Mouse (Mus musculus) hindbrain, embryonic 14.5 days (tissue): Measurements from ENCODE around the gene Ackr2. TPM values are rescaled to one million over a fixed set of nuclear protein-coding genes. Genes with fewer than 3 reads are reported as not detected.

Experiments used
- ATAC-seq: fragments of 200-750 bp; cut with Nextera tagmentation; 2 replicates; pipeline ENCODE4 v1.8.0; 2017; ENCODE audit warnings: moderate number of reproducible peaks, mild to moderate bottlenecking, moderate TSS enrichment, moderate library complexity; ENCODE audit not compliant: low FRiP score
- DNase-seq: peaks from one replicate; pipeline ENCODE4 v3.0.0-alpha.2; 2015; ENCODE audit warnings: low spot score
- H3K27ac ChIP-seq: fragments of 300-500 bp; sonication (generic); 2 replicates; pipeline ENCODE4 v1.5.1; 2014; ENCODE audit warnings: mild to moderate bottlenecking, moderate library complexity
- H3K27me3 ChIP-seq: fragments of 300-500 bp; sonication (generic); 2 replicates; pipeline ENCODE4 v1.6.1; 2014; ENCODE audit warnings: mild to moderate bottlenecking, low read length, mixed read lengths; ENCODE audit not compliant: control insufficient read depth, insufficient read depth
- H3K36me3 ChIP-seq: fragments of 300-500 bp; sonication (generic); replicated peaks from 2 replicates; pipeline ENCODE4 v1.6.1; 2014; ENCODE audit not compliant: control insufficient read depth, insufficient read depth
- H3K4me1 ChIP-seq: fragments of 300-500 bp; sonication (generic); replicated peaks from 2 replicates; pipeline ENCODE4 v1.6.1; 2014; ENCODE audit warnings: antibody characterized with exemption, low read length, mixed read lengths; ENCODE audit not compliant: control insufficient read depth, insufficient read depth
- H3K4me2 ChIP-seq: fragments of 300-500 bp; sonication (generic); replicated peaks from 2 replicates; pipeline ENCODE4 v1.6.1; 2014; ENCODE audit warnings: mild to moderate bottlenecking, moderate library complexity
- H3K4me3 ChIP-seq: fragments of 300-500 bp; sonication (generic); replicated peaks from 2 replicates; pipeline ENCODE4 v1.5.1; 2014; ENCODE audit warnings: mild to moderate bottlenecking, low read length
- H3K9ac ChIP-seq: fragments of 300-500 bp; sonication (generic); 2 replicates; pipeline ENCODE4 v1.6.1; 2014
- H3K9me3 ChIP-seq: fragments of 300-500 bp; sonication (generic); 2 replicates; pipeline ENCODE4 v1.6.1; 2016; ENCODE audit warnings: low read length; ENCODE audit not compliant: control insufficient read depth
- WGBS: fragments of 180-500 bp; shearing (Covaris S2); extraction: QIAGEN DNeasy Blood & Tissue Kit; methylation state at CpG from one replicate; pipeline ENCODE4 v1.1.7; 2014; 5-methylcytosine and 5-hydroxymethylcytosine counted together
- polyA plus RNA-seq: library from polyadenylated mRNA; unstranded; fragments of >200 nt; fragmentation: Nextera tagmentation; extraction: Ambion mirVana; gene quantifications from 2 replicates; pipeline ENCODE4 v1.2.1, GENCODE M21; 2014

Ackr2 gene
- polyA plus RNA-seq, 1 experiment from 2014 or later, result 2.4 TPM

DNA sequence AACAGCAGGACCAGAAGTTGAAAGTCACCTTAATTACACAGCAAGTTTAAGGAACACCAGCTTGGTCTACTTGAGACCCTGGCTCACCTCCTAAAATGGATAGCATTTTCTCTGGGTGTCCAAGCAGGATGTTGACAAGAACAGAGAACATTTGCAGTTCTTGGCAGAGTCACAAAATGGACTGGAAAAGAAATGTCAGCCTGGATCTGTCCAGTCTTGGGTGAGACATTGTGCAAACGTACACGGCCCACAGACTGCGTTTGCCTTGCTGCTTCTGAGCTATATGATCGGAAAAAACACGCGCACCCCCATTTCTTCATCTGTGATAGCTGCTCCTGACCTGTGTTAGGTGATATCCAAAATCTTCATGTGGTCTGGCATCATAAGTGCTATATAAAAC lies 30.5 kb upstream of the Ackr2 start:
- DNase-seq (no peak), ATAC-seq (no peak)
- Histone ChIP-seq H3K4me2 (no peak overlapping the region), H3K4me3 (no peak overlapping the region), H3K4me1 (peaks cover 6% of the 10 kb centered on the region), H3K9me3 (no peaks in the 10 kb centered on the region), H3K27me3 (no peaks in the 10 kb centered on the region), H3K9ac (no peak overlapping the region), H3K27ac (no peak overlapping the region), H3K36me3 (no peaks in the 10 kb centered on the region)
- WGBS, result 97% methylated on average over 6 of the region's 6 CpGs

DNA sequence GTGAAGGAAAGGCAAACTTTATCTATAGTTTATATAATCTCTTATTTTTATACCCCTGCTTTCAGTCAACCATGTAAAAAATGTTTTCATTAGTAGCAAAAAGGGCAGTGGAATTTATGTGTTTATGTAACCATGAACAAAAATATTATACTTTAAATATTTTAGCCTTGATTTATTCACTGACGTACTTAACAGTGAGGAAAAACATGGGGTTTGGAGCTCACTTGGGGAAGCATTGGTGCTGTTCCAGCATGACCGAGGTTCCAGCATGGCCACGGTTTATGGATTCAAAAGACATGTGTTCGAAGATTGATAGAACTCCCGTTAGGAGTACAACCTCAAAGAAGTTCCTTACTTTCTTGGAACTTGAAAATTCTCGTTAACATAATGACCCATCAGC lies 29.9 kb upstream of the Ackr2 start:
- no peaks in the 10 kb centered on the region for H3K36me3 ChIP-seq
- no peak overlapping the region for H3K4me3 ChIP-seq
- H3K27ac ChIP-seq, result no peak overlapping the region
- no peaks in the 10 kb centered on the region for H3K27me3 ChIP-seq
- no peaks in the 10 kb centered on the region for H3K9me3 ChIP-seq
- WGBS, result 89% methylated on average over 6 of the region's 6 CpGs
- no peak for ATAC-seq
- H3K9ac ChIP-seq, result no peak overlapping the region
- no peak overlapping the region for H3K4me2 ChIP-seq
- H3K4me1 ChIP-seq, result peaks cover 6% of the 10 kb centered on the region
- no peak for DNase-seq

DNA sequence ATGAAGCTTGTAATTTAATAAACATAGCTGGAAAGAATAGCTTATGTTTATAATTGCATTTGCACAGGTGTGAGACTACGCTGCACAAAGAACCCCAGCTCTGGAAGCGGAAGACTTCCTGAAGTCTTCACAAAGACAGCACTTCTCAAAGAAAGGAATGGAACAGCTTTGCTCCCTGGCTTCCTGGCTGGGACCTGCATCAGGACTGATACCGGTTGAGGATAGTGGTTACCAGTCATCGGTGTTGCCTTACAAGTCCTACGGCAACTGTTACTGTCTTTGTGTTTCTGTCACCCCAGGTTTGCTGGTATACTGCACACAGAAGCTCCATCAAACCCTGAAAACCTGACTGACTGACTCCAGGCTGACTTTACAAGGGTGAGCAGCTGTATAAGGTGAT lies 28.7 kb upstream of the Ackr2 start:
- H3K27me3 ChIP-seq, result no peaks in the 10 kb centered on the region
- DNase-seq (no peak), ATAC-seq (no peak)
- no peak overlapping the region for H3K4me2 ChIP-seq
- peaks cover 6% of the 10 kb centered on the region for H3K4me1 ChIP-seq
- WGBS, result 85% methylated on average over 5 of the region's 5 CpGs
- H3K27ac ChIP-seq, result no peak overlapping the region
- H3K4me3 ChIP-seq, result no peak overlapping the region
- H3K36me3 ChIP-seq, result no peaks in the 10 kb centered on the region
- no peak overlapping the region for H3K9ac ChIP-seq
- H3K9me3 ChIP-seq, result no peaks in the 10 kb centered on the region

DNA sequence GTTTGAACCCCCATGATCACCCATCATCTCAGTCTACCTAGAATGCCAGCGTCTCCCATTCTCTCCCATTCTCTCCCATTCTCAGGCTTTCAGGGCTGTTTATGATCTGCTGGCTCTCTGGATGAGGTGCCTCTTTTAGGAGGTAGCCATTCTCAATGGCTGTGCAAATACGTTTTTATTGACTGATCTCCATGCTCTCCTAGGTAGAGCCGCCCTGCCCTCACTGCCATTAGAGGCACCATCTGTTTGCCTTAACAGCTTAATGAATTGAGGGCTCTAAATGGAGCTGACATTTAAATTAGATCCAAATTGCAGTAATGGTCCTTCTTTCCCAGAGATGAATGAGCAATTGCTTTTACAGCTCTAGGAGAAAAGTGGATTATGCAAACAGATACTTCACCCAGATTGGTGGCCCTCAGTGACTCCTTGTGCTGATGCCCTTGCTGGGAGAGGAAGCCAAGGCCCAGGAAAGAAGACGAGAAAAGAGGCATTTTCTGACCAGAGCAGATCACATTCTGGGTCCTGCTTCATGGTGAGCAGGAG lies 28.1 kb upstream of the Ackr2 start:
- Histone ChIP-seq H3K27me3 (no peaks in the 10 kb centered on the region), H3K4me1 (peaks cover 6% of the 10 kb centered on the region), H3K27ac (peak overlapping the region; percentile 4; the same call in 1 of the 2 replicates), H3K4me3 (no peak overlapping the region), H3K9me3 (no peaks in the 10 kb centered on the region), H3K36me3 (no peaks in the 10 kb centered on the region), H3K4me2 (no peak overlapping the region), H3K9ac (no peak overlapping the region)
- 53% methylated on average over 4 of the region's 4 CpGs for WGBS
- no peak for DNase-seq
- ATAC-seq, result no peak

DNA sequence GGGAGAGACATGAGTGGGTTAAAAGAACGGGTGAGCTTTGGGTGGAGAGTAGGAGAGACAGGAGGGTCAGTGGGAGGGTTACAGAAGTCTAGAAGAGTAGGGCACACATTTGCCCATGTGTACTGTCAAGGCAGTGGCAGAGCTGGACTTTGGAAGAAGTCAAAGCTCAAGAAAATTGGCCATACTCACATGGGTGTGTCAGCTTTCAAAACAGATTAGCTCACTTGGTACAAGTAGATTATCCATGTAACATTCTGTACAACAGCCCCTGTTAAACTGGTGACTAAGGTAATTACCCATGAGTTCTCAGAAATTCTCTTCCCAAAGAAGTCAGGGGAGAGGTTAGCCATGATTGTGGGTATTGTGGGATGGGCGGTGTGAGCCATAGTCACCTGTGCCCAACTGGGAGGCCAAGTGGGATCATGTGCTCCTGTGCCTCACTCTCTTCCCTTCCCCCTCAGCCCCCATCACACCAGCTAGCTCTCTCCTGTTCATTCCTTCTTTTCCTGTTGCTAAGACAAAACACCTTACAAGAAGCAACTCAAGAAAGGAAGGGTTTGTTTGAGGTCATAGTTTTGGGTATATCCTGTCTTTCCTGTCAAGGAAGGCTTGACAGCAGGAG lies 26.0 kb upstream of the Ackr2 start:
- DNase-seq, result no peak
- 79% methylated on average over 2 of the region's 2 CpGs for WGBS

DNA sequence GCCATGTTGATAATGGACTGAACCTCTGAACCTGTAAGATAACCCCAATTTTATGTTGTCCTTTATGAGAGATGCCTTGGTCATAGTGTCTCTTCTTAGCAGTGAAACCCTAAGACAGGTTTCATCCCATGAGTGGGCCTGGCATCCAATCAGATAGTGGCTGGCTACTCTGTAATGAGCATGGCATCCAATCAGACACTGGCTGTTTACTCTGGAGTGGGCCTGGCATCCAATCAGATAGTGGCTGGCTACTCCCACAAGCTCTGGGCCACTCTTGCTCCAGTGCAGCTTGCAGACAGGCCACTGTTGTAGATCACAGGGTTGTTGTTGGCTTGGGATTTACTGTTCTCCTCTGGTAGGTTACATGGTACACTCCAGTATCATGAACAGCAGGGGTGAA lies 24.6 kb upstream of the Ackr2 start:
- no peak overlapping the region for H3K27ac ChIP-seq
- H3K27me3 ChIP-seq, result no peaks in the 10 kb centered on the region
- H3K4me1 ChIP-seq, result no peaks in the 10 kb centered on the region
- no peak overlapping the region for H3K4me2 ChIP-seq
- H3K4me3 ChIP-seq, result no peak overlapping the region
- DNase-seq (no peak), ATAC-seq (no peak)
- no peak overlapping the region for H3K9ac ChIP-seq
- no peaks in the 10 kb centered on the region for H3K9me3 ChIP-seq
- no peaks in the 10 kb centered on the region for H3K36me3 ChIP-seq

More for the DNA sequence above, 26.0 kb upstream of the Ackr2 start:
- Histone ChIP-seq H3K4me2 (no peak overlapping the region), H3K27me3 (no peaks in the 10 kb centered on the region), H3K4me1 (no peaks in the 10 kb centered on the region), H3K9ac (no peak overlapping the region), H3K36me3 (no peaks in the 10 kb centered on the region), H3K27ac (no peak overlapping the region), H3K4me3 (no peak overlapping the region), H3K9me3 (no peaks in the 10 kb centered on the region)
- ATAC-seq, result no peak

DNA sequence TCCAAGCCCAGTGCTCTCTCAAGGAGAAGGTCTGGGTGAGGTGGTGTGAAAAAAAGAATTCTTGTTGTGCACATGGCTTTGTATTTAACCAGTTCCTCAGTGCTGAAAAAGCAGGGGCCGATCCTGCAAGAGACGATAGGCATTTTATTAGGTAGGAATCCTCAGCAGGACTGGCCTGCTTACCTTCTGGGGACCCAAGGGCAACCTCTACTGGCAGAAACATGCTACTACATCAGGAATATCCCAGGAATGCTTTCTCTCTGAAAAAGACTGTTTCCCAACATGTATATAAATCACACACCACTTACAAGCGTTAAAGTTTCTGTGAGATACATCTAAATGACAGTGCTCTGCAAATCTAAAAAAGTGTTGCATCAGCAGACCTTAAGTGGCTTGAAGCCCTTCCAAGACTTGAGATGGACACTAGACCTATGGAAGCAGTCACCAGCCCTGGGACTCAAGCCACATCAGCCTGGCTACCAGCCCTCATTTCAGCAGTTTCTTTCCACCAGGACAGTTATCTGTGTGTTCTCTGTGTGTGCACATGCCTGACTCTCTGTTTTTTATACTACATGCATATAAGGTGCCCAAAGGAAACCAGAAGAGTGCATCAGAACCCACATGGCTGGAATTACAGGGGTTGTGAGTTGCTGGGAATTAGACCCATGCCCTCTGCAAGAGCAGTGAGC lies 21.0 kb upstream of the Ackr2 start:
- no peak for ATAC-seq
- H3K9ac ChIP-seq, result 0 out of 2 replicates have a peak overlapping the region, but pooled peaks have one; percentile 28
- no peak overlapping the region for H3K4me2 ChIP-seq
- H3K4me3 ChIP-seq, result no peak overlapping the region
- no peaks in the 10 kb centered on the region for H3K27me3 ChIP-seq
- no peaks in the 10 kb centered on the region for H3K36me3 ChIP-seq
- H3K4me1 ChIP-seq, result no peaks in the 10 kb centered on the region
- peak; percentile 80 for DNase-seq
- H3K27ac ChIP-seq, result no peak overlapping the region
- 18% methylated on average over 3 of the region's 3 CpGs for WGBS
- no peaks in the 10 kb centered on the region for H3K9me3 ChIP-seq

DNA sequence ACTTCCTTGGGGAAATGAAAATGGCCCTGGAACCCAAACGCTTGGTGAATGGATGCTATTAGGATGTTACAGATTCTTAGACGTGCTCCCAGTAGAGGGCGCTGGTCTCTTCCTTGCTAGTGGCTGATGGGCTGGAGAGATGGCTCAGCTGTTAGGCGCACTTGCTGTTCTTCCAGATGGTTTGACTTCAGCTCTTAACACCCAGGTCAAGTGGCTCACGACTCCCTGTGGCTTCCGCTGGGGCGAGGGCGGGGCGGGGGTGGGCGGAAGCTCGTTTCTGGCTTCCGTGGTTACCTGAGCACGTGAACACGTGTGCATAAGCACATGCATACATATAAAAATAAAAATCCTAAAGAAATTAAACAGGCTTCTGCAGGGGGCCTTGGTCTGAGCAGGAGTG lies 17.3 kb upstream of the Ackr2 start:
- Histone ChIP-seq H3K27ac (no peak overlapping the region), H3K4me2 (peak overlapping the region; percentile 31; the same call in 1 of the 2 replicates), H3K4me3 (no peak overlapping the region), H3K27me3 (no peaks in the 10 kb centered on the region), H3K9ac (no peak overlapping the region), H3K9me3 (no peaks in the 10 kb centered on the region), H3K36me3 (no peaks in the 10 kb centered on the region), H3K4me1 (no peaks in the 10 kb centered on the region)
- 28% methylated on average over 14 of the region's 14 CpGs for WGBS
- ATAC-seq (no peak), DNase-seq (peak; percentile 60)

DNA sequence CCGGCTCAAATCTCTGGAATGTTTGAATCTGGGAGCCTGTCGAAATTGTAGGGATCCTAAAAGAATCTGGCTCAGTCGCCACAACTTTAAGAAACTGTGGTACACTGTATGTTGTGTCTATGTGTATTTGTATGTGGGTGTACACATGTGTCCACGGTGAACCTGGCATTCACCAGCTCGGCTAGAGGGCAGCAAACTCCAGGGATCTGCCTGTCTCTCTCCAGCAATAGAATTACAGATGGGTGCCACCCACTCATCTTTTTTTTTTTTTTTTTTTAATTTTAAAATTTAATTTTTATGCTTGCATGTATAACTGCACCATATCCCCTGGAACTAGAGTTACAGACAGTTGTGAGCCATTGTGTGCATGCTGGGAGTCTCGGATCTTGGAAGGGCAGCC lies 16.9 kb upstream of the Ackr2 start:
- H3K4me3 ChIP-seq, result no peak overlapping the region
- no peak overlapping the region for H3K27ac ChIP-seq
- ATAC-seq, result no peak
- 82% methylated on average over 6 of the region's 6 CpGs for WGBS
- H3K4me2 ChIP-seq, result no peak overlapping the region
- no peaks in the 10 kb centered on the region for H3K9me3 ChIP-seq
- DNase-seq, result no peak
- H3K27me3 ChIP-seq, result no peaks in the 10 kb centered on the region
- no peaks in the 10 kb centered on the region for H3K4me1 ChIP-seq
- no peaks in the 10 kb centered on the region for H3K36me3 ChIP-seq
- H3K9ac ChIP-seq, result no peak overlapping the region
